Mouse (Mus musculus) ES-CJ7 (cell line): ENCODE measurements around the gene Brdt.

ENCODE experiments used
- DNase-seq: peaks from one replicate; pipeline ENCODE4 v3.0.0; 2011; ENCODE audit warnings: low read depth, low spot score

The Brdt gene

DNA sequence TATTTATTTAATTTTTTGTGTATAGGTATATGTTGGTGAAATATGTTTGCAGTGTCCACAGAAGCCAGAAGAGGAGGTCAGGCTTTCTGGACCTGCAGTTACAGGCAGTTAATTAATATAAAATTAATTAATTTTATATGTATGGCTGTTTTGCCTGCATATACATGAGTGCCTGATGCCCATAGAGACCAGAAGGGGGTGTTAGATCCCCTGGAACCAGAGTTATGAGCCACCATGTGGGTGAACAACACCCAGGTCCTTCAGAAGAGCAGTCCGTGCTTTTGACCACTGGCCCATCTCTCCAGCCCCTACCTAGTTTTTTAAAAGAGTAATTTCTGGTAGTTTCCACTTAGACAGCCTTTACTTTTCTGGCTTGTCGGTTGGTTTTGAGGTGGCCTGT, 81.3 kb downstream of the Brdt start:
- no peak for DNase-seq

DNA sequence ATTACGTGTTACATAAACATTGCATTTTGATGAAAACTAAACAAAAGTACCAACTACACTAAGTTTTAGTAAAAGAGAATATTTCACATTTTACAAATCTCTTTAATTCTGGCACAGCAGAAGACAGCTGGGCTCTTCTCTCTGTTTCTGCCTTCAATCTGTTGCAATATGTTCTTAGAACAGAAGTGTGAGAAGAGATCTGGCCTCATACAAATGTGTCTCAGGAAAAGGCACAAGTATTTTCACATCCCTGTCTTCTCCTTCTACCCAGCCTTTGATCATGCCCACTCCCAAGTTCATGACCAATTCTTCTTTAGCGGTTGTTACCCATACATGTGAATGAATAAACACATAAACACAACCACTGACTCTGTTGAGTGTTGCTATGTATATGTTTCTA, 84.1 kb downstream of the Brdt start:
- no peak for DNase-seq

DNA sequence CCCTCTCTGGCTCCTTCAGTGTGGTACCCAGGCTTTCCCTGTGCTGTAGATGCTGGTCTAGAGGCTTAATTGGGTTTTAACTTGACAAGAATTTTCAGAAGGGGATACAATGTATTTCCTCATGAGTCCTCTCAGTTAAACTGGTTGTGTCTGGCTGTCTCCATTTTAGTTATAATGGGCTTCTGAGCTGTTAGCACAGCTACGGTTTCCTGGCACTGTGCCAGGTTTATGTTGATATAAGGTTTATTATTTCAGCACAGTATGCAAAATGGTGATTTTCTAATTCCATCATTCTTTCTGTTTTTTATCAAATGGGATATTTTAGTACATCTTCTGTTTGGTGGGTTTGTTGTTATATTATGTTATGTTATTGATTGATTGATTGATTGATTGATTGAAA, 90.7 kb downstream of the Brdt start:
- DNase-seq = no peak

DNA sequence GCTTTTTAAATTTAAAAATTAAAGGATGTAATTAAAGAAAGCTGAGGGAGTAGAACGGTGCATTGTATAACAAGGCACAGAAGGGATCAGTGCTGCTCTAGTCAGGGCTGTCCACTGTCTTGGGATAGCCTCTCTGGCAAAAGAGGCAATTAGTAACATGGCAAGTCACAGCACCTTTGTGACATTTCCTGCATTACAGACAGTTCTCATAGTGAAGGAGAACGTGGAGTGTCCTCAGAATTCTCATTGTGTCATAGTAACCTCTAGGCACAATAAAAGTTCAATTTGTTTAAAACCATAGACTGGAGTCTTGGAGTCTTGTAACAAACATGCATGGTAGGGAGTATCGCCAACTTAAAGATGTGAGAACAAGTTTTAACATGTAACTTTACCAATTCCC, 100.3 kb downstream of the Brdt start, which contains the start of gene Lpcat2b:
TSS of gene Lpcat2b (plus strand) at position 301 of the 400 bp plus-strand sequence.
- DNase-seq = no peak

DNA sequence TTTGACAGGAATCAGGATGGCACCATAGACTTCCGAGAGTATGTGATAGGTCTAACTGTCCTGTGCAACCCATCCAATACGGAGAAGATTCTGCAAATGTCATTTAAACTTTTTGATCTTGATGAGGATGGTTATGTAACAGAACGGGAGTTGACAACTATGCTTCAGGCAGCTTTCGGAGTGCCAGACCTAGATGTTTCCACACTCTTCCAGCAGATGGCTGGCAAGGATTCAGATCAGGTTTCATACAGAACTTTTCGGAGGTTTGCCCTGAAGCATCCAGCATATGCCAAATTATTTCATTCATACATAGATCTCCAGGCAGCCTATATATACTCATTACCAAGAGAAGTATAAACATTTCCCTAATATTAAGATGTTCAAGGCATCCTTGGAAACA, 103.0 kb downstream of the Brdt start:
- DNase-seq = no peak

DNA sequence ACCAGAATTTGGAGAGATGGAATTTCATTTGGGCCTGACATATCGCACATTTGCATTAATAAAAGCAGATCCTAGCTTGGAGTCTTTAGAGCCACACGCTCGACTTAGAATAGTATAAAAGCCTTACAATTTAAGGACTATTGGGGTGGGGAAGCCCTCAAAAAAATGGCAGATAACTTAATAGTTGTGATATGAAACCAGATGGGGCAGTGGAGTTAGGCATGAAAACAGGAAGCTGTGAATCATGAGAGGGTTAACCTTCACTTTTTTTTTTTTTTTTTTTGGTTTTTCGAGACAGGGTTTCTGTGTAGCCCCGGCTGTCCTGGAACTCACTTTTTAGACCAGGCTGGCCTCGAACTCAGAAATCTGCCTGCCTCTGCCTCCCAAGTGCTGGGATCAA, 105.2 kb downstream of the Brdt start:
- DNase-seq = no peak
